Mouse (Mus musculus) gastrocnemius, postnatal 14 days (tissue): ENCODE data around the gene Ptprz1. TPM values are rescaled to one million over a fixed set of nuclear protein-coding genes. Genes with fewer than 3 reads are reported as not detected.
A peak's percentile ranks its signal among the peaks of the same experiment; 100 is the strongest.

Source experiments
- DNase-seq: peaks from one replicate; pipeline ENCODE4 v3.0.0; 2021; ENCODE audit warnings: mixed read lengths
- intact Hi-C: fragments of 180-260 bp; cut with DNase I; formaldehyde crosslinking; loops from one replicate; pipeline ENCODE4 v1.15.1; 2025; ENCODE audit warnings: low total_unique reads
- long read RNA-seq, 2 experiments: library from polyadenylated mRNA; stranded (forward); transcript quantifications; one replicate each; pipeline ENCODE4 v2.0.0; 2021
- total RNA-seq, 2 experiments: library from RNA; stranded (reverse); gene quantifications; 2 replicates each; pipeline ENCODE4 v1.2.3; 2021

The Ptprz1 gene
- total RNA-seq, result 1 to 10 TPM; 1.3 to 1.6 TPM
- long read RNA-seq, experiment 1, result 0 reads
- long read RNA-seq, experiment 2, result 0 reads

- DNase-seq, result peak; percentile 16
- intact Hi-C loops, result no loop called here
These were observed at the start of gene Ptprz1 for GRCm38 (mm10) chr6:22874781-22875613. TSS of gene Ptprz1 (plus strand) at chr6:22875502.

GRCm38 (mm10) chr6:22833637-22834036 lies 41.7 kb upstream of the Ptprz1 start:
- DNase-seq, result no peak
- intact Hi-C loops, result no loop called here

- intact Hi-C loops, result no loop called here
These were observed 41.0 kb upstream of the Ptprz1 start for GRCm38 (mm10) chr6:22834100-22834970.

GRCm38 (mm10) chr6:22875614-22876541 lies 576 bp downstream of the Ptprz1 start:
- no peak for DNase-seq
- intact Hi-C loops, result no loop called here

More at GRCm38 (mm10) chr6:22834100-22834970, 41.0 kb upstream of the Ptprz1 start:
- no peak for DNase-seq

- intact Hi-C loops, result no loop called here
- no peak for DNase-seq
These were observed 12.7 kb downstream of the Ptprz1 start for GRCm38 (mm10) chr6:22887978-22888377.

GRCm38 (mm10) chr6:22889333-22889732 lies 14.0 kb downstream of the Ptprz1 start:
- DNase-seq, result no peak
- intact Hi-C loops, result no loop called here

GRCm38 (mm10) chr6:22901983-22902382 lies 26.7 kb downstream of the Ptprz1 start:
- DNase-seq, result no peak
- intact Hi-C loops, result no loop called here

- DNase-seq, result no peak
- intact Hi-C loops, result no loop called here
These were observed 33.4 kb downstream of the Ptprz1 start for GRCm38 (mm10) chr6:22908510-22909256.

- intact Hi-C loops, result no loop called here
- no peak for DNase-seq
These were observed 34.1 kb downstream of the Ptprz1 start for GRCm38 (mm10) chr6:22909257-22909907.

- no peak for DNase-seq
- intact Hi-C loops, result no loop called here
These were observed 34.6 kb downstream of the Ptprz1 start for GRCm38 (mm10) chr6:22909908-22910260.

- no peak for DNase-seq
- intact Hi-C loops, result no loop called here
These were observed 47.6 kb downstream of the Ptprz1 start for GRCm38 (mm10) chr6:22922880-22923279.

GRCm38 (mm10) chr6:22932768-22933265 lies 57.5 kb downstream of the Ptprz1 start:
- no peak for DNase-seq
- intact Hi-C loops, result no loop called here

- intact Hi-C loops, result no loop called here
- no peak for DNase-seq
These were observed 61.8 kb downstream of the Ptprz1 start for GRCm38 (mm10) chr6:22937126-22937525.

- intact Hi-C loops, result no loop called here
- DNase-seq, result no peak
These were observed 62.2 kb downstream of the Ptprz1 start for GRCm38 (mm10) chr6:22937526-22937925.

GRCm38 (mm10) chr6:22944191-22944590 lies 68.9 kb downstream of the Ptprz1 start:
- DNase-seq, result no peak
- intact Hi-C loops, result no loop called here

GRCm38 (mm10) chr6:22963374-22963773 lies 88.1 kb downstream of the Ptprz1 start:
- intact Hi-C loops, result no loop called here
- no peak for DNase-seq

GRCm38 (mm10) chr6:22968073-22968472 lies 92.8 kb downstream of the Ptprz1 start:
- intact Hi-C loops, result no loop called here
- no peak for DNase-seq
